Mouse (Mus musculus) monocyte, adult 59 days (primary cell): ENCODE measurements around the gene Gm14412. TPM values are rescaled to one million over a fixed set of nuclear protein-coding genes. Genes with fewer than 3 reads are reported as not detected.

Source experiments
- total RNA-seq, 2 experiments: library from RNA; stranded (reverse); gene quantifications; one replicate each; pipeline ENCODE4 v1.2.4; 2023

The Gm14412 gene
- not detected for total RNA-seq

DNA sequence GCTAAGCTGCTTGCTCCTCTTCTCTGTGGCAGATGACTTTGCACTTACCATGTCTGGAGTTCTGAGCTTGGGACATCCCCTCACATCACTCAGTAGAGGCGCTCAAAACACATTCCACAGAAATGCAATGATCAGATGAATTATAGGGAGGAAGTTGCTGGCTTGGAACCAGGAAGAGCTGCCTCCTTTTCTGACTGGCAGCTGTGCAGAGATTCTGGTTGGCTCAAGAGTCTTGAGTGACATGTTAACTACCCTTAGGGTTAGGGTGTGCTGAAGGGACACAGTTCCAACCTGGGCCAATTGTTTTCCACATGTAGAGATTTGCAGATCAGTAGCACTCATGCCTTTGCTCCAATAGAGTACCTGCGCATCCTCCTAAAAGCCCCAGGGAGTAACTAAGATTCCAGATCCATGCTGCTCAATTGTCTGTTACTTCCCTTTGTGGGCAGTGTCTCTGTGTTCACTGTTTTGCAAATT, at the start of gene Gm14412:
TSS of gene Gm14412 (minus strand) at position 51 of the 477 bp plus-strand sequence.

DNA sequence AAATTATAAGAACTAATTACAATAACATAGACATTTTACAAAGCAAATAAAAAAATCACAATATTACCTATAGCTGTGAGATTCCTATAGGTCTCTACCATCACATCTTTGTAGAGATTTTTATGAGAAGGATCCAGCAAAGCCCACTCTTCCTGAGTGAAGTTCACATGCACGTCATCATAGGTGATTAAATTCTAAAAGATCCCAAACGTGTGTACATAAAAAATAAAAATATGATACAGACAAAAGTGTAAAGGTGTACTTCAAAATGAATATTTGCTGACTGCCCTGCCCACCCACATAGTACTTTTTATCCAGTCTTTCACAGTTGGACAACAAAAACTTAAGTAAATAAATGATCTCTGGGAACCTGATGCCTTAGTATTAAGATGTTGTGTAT, 57.2 kb downstream of the Gm14412 start, which contains the start of gene Gm14409:
TSS of gene Gm14409 (minus strand) at position 101 of the 400 bp plus-strand sequence.

Other genes starting within 250 kb of the Gm14412 start
- not detected for gene Gm14401, start 250.0 kb downstream of the Gm14412 start, total RNA-seq
- 1 to 10 TPM; 3.2 to 6.5 TPM for gene Gm14410, start 117.9 kb downstream of the Gm14412 start, total RNA-seq
- gene Gm14409, start 57.3 kb downstream of the Gm14412 start, total RNA-seq: under 1 TPM in 1 of 2 experiments, not detected in 1; 0.86 TPM
- gene Gm14418, start 74.0 kb upstream of the Gm14412 start, total RNA-seq: 1 to 10 TPM in 1 of 2 experiments, under 1 TPM in 1; 0.50 to 2.9 TPM
- gene Zfp970, start 140.4 kb upstream of the Gm14412 start, total RNA-seq: 1 to 10 TPM; 2.9 to 3.2 TPM
- 1 to 10 TPM; 6.0 to 7.2 TPM for gene Gm14403, start 173.9 kb upstream of the Gm14412 start, total RNA-seq